Mouse (Mus musculus) Patski (cell line): ENCODE measurements at regions not wholly inside any gene's neighbourhood (a gene's known extent, or its start where the extent isn't known, plus 50 kb on each side); places are given as distances from the start of the nearest gene placed in this dataset.

Experiments
- ATAC-seq: fragments of 100-300 bp; one replicate; pipeline ENCODE4 v1.8.0; 2021
- CTCF ChIA-PET: fragments of 350-600 bp; sonication (Branson Sonifier 250); formaldehyde crosslinking; loops from one replicate; lab custom pipeline; 2022; ENCODE audit warnings: inconsistent platforms; lab: Charles Lee
- POLR2A ChIA-PET: fragments of 350-600 bp; sonication (Branson Sonifier 250); formaldehyde crosslinking; loops from one replicate; lab custom pipeline; 2022; ENCODE audit warnings: antibody characterized with exemption, inconsistent platforms; lab: Charles Lee
- DNase-seq: peaks from one replicate; pipeline ENCODE4 v3.0.0-alpha.2; 2011; ENCODE audit warnings: low read depth, low spot score
- H3K27me3 ChIP-seq: fragments of 371-371 bp; one replicate; pipeline ENCODE4 v1.5.1; 2021
- CTCF ChIP-seq: fragments of 100-300 bp; IDR thresholded peaks from one replicate; pipeline ENCODE4 v1.5.1; 2021
- in situ Hi-C: fragments of 300-500 bp; cut with MboI; formaldehyde crosslinking; loops from 3 replicates; pipeline ENCODE4 v1.11.1; 2018; ENCODE audit warnings: low pct_unique_long_range_greater_than_20kb, mixed read lengths

- CTCF ChIA-PET = no interaction called here
- POLR2A ChIA-PET = no interaction called here
- no peak for TF ChIP-seq CTCF
- in situ Hi-C loops = no loop called here
- DNase-seq (no peak), ATAC-seq (no peak)
- H3K27me3 ChIP-seq = no peaks in the 10 kb centered on the region
Observed at GRCm38 (mm10) chr12:25923772-25924171, 491.3 kb downstream of the Rnf144a start.

- CTCF ChIA-PET = no interaction called here
- DNase-seq = no peak
- in situ Hi-C loops = no loop called here
Observed at GRCm38 (mm10) chr12:25905614-25906013, 509.4 kb downstream of the Rnf144a start.

GRCm38 (mm10) chr12:25896543-25896942 is 518.5 kb downstream of the Rnf144a start:
- ChIA-PET POLR2A (no interaction called here), CTCF (no interaction called here)
- ATAC-seq (no peak), DNase-seq (no peak)
- no peak for TF ChIP-seq CTCF
- in situ Hi-C loops = no loop called here
- peaks cover 3% of the 10 kb centered on the region for H3K27me3 ChIP-seq

More at GRCm38 (mm10) chr12:25905614-25906013, 509.4 kb downstream of the Rnf144a start:
- H3K27me3 ChIP-seq = peaks cover 5% of the 10 kb centered on the region
- TF ChIP-seq CTCF = no peak
- POLR2A ChIA-PET = no interaction called here
- ATAC-seq = no peak

DNA sequence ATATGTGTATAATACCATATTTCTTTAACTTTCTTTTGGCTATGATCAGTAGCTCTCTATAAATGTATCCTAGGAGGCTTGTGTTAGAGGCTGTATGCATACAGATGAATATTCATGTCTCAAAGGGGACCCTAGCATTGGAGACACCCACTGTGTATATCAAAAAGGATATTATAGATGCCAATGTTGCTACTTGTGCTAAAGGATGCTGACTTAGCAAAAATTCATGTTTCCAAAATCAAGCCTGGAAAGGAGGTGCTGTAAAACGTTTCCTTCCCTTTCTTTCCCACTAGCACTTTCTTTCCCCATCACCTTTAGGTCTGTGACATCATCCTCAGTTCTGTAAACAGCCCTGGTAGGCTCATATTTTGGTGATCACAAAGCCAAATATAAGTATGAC is 519.4 kb downstream of the Rnf144a start:
- TF ChIP-seq CTCF = no peak
- peaks cover 3% of the 10 kb centered on the region for H3K27me3 ChIP-seq
- ChIA-PET CTCF (no interaction called here), POLR2A (no interaction called here)
- no peak for ATAC-seq
- no peak for DNase-seq
- in situ Hi-C loops = no loop called here

DNA sequence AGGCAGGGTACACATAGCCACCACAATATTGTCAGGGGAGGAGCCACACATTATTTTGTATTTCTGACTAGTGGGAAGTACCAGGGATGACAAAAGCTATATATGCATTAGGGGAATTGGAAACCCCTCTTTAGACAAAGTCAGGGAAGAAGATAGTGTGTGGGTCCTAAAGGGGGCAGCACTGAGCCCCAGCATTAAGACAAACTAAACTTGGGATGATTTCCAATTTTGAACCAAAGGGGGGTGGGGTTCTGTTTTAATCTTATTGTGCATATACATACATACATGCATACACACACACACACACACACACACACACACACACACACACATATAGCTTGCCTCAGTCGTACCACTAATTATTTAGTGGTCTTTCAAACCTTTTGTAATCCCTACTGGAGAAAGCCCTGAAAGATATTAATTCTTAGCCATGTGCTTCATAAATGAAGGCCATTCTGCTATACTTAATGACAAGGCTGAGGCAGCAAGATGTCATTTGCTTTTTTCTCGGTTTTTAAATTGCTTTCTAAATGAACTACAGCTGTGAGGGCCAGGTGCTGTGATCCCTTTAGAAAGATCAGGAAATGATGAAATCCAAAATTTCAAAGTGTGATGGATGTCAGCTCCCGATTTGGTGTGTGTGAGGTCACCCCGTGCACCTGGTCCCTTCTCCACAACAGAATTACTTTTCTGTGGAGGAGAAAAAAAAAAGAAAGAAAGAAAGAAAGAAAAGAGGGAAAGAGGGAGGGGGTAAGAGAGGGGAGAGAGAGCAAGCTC is 523.5 kb downstream of the Rnf144a start:
- POLR2A ChIA-PET = no interaction called here
- TF ChIP-seq CTCF = no peak
- no peaks in the 10 kb centered on the region for H3K27me3 ChIP-seq
- DNase-seq (no peak), ATAC-seq (no peak)
- in situ Hi-C loops = no loop called here
- CTCF ChIA-PET = interaction anchor here (1.2 kb wide), 1 partner anchor 20 kb away, joined by 3 read pairs; no protein-coding TSS in a partner anchor

DNA sequence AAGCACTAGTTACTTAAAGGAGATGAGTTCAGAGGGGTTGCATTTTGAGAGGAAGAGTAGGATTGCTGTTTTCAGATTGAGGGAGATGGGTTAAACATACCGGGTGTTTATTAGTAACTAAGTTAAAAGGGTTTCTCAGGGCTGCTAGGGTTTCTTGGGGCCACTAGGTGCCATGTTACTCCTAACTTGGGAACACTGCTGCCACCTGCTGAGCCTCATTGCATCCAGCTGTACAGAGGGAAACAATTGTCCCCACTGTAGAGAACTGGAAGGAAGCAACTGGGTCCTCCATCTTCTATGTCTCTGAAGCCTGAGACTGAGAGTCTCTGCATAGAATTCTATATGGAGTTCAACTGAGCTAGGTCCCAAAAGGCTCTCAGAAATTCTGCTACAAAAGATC is 524.3 kb downstream of the Rnf144a start:
- in situ Hi-C loops = no loop called here
- no peak for DNase-seq
- ATAC-seq = no peak
- peak; percentile 67 for TF ChIP-seq CTCF
- H3K27me3 ChIP-seq = no peaks in the 10 kb centered on the region
- ChIA-PET POLR2A (no interaction called here), CTCF (no interaction called here)

DNA sequence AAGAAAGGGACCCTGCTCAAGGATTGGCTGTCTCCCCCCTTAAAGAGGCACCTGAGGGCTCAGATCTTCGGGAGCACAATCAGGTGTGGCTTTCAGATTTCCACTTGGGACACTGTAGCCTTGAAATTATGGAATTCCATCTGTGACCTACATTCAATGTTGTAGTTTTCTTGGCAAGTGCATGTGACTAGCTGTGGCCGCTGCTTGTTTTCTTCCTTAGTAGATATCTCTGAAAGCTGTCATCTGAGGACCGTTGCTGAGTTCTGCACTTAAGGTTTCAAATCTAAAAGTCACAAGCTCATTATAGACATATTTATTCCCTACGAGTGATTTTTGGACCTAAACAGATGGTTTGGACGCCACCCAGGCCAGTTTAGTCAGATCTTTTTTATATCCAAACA is 531.3 kb downstream of the Rnf144a start:
- ChIA-PET POLR2A (no interaction called here), CTCF (no interaction called here)
- in situ Hi-C loops = no loop called here
- H3K27me3 ChIP-seq = peaks cover 11% of the 10 kb centered on the region
- TF ChIP-seq CTCF = no peak
- DNase-seq = no peak
- no peak for ATAC-seq

DNA sequence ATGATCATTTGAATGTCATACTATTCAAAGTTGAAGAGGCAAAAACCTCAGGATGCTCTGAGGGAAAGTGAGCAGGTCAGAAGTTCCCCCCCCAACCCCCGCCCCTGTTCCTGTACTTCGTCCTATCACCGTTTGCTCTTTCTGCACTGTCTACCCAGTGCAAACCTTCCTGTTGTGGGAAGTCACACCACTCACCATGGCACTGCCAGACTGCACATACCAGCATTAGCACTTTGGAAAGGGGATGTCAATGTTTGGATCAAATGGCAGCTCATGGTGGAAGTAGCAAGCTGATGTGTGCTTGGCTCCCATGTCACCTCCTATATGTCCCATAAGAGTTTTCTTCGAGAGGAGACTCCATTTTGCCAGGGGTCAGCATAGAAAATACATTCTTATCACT is 543.2 kb downstream of the Rnf144a start:
- ATAC-seq = no peak
- peaks cover 4% of the 10 kb centered on the region for H3K27me3 ChIP-seq
- DNase-seq = no peak
- TF ChIP-seq CTCF = no peak
- CTCF ChIA-PET = interaction anchor here (1.6 kb wide), 1 partner anchor 20 kb away, joined by 3 read pairs; no protein-coding TSS in a partner anchor
- in situ Hi-C loops = no loop called here
- POLR2A ChIA-PET = interaction anchor here (1.6 kb wide), 1 partner anchor 9 kb away, joined by 3 read pairs; no protein-coding TSS in a partner anchor

DNA sequence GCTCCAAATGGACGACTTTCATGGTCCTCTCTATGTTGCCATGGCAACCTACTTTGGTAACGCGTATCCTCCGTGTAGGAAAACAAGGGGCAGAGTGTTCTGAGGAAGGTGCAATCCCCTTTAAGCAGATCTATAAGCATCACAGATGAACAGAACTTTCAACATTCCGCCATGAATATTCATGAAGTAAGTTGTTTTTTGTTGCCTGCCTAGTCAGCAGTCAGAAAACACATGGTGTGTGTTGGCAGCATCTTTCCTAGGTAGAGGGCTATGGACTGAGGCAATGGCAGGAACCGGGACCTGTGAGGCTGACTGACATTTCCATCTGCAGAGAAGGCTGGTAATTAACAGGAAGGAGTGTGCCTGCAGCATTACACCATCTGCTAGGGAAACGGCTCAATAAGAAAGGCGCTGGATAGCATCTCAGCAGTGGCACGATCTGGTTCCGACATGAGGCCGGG is 544.0 kb downstream of the Rnf144a start:
- CTCF ChIA-PET = interaction anchor here (1.6 kb wide), 1 partner anchor 21 kb away, joined by 3 read pairs; no protein-coding TSS in a partner anchor
- DNase-seq (no peak), ATAC-seq (no peak)
- H3K27me3 ChIP-seq = no peaks in the 10 kb centered on the region
- in situ Hi-C loops = no loop called here
- POLR2A ChIA-PET = no interaction called here
- TF ChIP-seq CTCF = no peak

GRCm38 (mm10) chr12:25869846-25870245 is 545.2 kb downstream of the Rnf144a start:
- in situ Hi-C loops = no loop called here
- H3K27me3 ChIP-seq = no peaks in the 10 kb centered on the region
- TF ChIP-seq CTCF = no peak
- POLR2A ChIA-PET = no interaction called here
- ATAC-seq (no peak), DNase-seq (no peak)
- CTCF ChIA-PET = interaction anchor here (0.9 kb wide), 1 partner anchor 16 kb away, joined by 3 read pairs; no protein-coding TSS in a partner anchor

GRCm38 (mm10) chr12:25865063-25865462 is 550.0 kb downstream of the Rnf144a start:
- TF ChIP-seq CTCF = no peak
- CTCF ChIA-PET = no interaction called here
- POLR2A ChIA-PET = no interaction called here
- DNase-seq (no peak), ATAC-seq (no peak)
- H3K27me3 ChIP-seq = no peaks in the 10 kb centered on the region
- in situ Hi-C loops = no loop called here
